Mouse (Mus musculus): ENCODE results near the gene Wscd1.

GRCm38 (mm10) chr11:71785499-71785898 lies 35.8 kb downstream of the Wscd1 start:
- no peak for TF ChIP-seq HCFC1 (IDR thresholded peaks at IDR 0.05; ENCODE audit: borderline replicate concordance, insufficient read depth, low read length)
- no peak for TF ChIP-seq ZNF384 (IDR thresholded peaks at IDR 0.05; ENCODE audit: low read depth, low read length)
- no peak for TF ChIP-seq MAFK (IDR thresholded peaks at IDR 0.05; ENCODE audit: insufficient read depth, low read depth, low read length)
